Mouse (Mus musculus): Measurements from ENCODE around the gene Ldhal6b. TPM values are rescaled to one million over a fixed set of nuclear protein-coding genes. Genes with fewer than 3 reads are reported as not detected.

The Ldhal6b gene
- polyA plus RNA-seq, 1 experiment from 2014 or later, result not detected

DNA sequence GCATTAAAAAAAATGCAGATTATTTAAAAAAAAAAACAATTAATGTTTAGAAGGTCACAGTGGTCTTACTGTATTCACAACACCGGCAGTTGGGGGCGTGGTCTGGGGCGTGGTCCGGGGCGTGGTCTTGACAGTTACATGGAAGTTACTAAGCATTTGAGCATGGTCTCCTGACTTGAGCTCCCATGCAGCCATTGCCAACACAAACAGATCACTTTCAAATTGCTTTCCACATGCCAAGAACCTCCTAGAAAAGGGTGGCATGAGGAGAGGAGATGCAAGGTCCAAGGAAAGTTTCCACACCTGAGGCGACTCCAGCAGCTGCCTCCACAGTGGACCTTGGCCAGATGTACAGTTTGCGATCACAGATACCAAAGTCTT, 40.6 kb downstream of the Ldhal6b start:
- H3K27ac ChIP-seq (replicated peaks), result no peak overlapping the region
- peaks cover 6% of the 10 kb centered on the region; the same call in 1 of the 2 replicates for H3K27me3 ChIP-seq (replicated peaks; ENCODE audit: low read depth, poor library complexity, severe bottlenecking)
- H3K9me3 ChIP-seq, result no peaks in the 10 kb centered on the region
- H3K4me3 ChIP-seq, result no peak overlapping the region
- no peaks in the 10 kb centered on the region for H3K36me3 ChIP-seq (replicated peaks)
- 34% methylated on average over 7 of the region's 7 CpGs for WGBS
- peak; percentile 36 for DNase-seq (ENCODE audit: low spot score)
- peaks cover 4% of the 10 kb centered on the region; the same call in 1 of the 2 replicates for H3K4me1 ChIP-seq

- Histone ChIP-seq H3K27ac (replicated peaks) (no peak overlapping the region), H3K4me1 (no peaks in the 10 kb centered on the region), H3K9me3 (no peaks in the 10 kb centered on the region), H3K4me3 (no peak overlapping the region), H3K36me3 (replicated peaks) (no peaks in the 10 kb centered on the region), H3K27me3 (replicated peaks; ENCODE audit: low read depth, poor library complexity, severe bottlenecking) (peaks cover 6% of the 10 kb centered on the region; the same call in 1 of the 2 replicates)
- no peak for DNase-seq (ENCODE audit: low spot score)
- 38% methylated on average over 11 of the region's 11 CpGs for WGBS
Observed at GRCm38 (mm10) chr17:5377151-5377929, 41.2 kb downstream of the Ldhal6b start.

GRCm38 (mm10) chr17:5372951-5373350, 45.6 kb downstream of the Ldhal6b start:
- Histone ChIP-seq H3K27me3 (replicated peaks; ENCODE audit: low read depth, poor library complexity, severe bottlenecking) (peaks cover 6% of the 10 kb centered on the region; the same call in 1 of the 2 replicates), H3K4me1 (no peaks in the 10 kb centered on the region), H3K36me3 (replicated peaks) (no peaks in the 10 kb centered on the region), H3K27ac (replicated peaks) (no peak overlapping the region), H3K9me3 (no peaks in the 10 kb centered on the region), H3K4me3 (no peak overlapping the region)
- no peak for DNase-seq (ENCODE audit: low spot score)
- 84% methylated on average over 8 of the region's 8 CpGs for WGBS

- 83% methylated on average over 7 of the region's 7 CpGs for WGBS
- no peak overlapping the region for H3K4me3 ChIP-seq
- H3K27ac ChIP-seq (replicated peaks), result no peak overlapping the region
- H3K9me3 ChIP-seq, result no peaks in the 10 kb centered on the region
- H3K4me1 ChIP-seq, result no peaks in the 10 kb centered on the region
- no peaks in the 10 kb centered on the region for H3K36me3 ChIP-seq (replicated peaks)
- no peaks in the 10 kb centered on the region for H3K27me3 ChIP-seq (replicated peaks; ENCODE audit: low read depth, poor library complexity, severe bottlenecking)
- DNase-seq (ENCODE audit: low spot score), result no peak
Observed at GRCm38 (mm10) chr17:5371521-5371920, 47.0 kb downstream of the Ldhal6b start.

DNA sequence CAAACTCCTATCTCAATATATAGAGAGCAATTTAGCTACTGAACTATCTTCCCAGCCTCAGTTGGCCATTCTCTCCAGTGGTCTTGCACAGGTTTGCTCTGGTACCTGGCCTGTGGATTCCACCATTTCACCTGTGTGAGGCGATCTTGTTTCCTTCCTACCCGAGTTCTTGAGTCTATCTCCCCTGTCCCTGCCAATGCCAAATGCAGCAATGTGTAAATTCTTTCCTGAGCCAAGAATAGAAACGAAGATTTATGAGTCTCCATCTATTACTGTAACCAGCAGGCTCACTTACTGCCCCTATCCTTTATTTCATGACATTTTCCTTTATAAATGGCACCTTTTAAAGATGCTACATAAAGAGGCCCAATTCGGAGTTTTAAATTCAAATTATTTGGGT, 47.5 kb downstream of the Ldhal6b start:
- H3K4me1 ChIP-seq, result no peaks in the 10 kb centered on the region
- no peaks in the 10 kb centered on the region for H3K9me3 ChIP-seq
- H3K36me3 ChIP-seq (replicated peaks), result no peaks in the 10 kb centered on the region
- no peak overlapping the region for H3K27ac ChIP-seq (replicated peaks)
- H3K4me3 ChIP-seq, result no peak overlapping the region
- 85% methylated on average over 4 of the region's 4 CpGs for WGBS
- no peaks in the 10 kb centered on the region for H3K27me3 ChIP-seq (replicated peaks; ENCODE audit: low read depth, poor library complexity, severe bottlenecking)
- no peak for DNase-seq (ENCODE audit: low spot score)

Small RNA genes within 50 kb of the gene (microRNA-seq; reads per million reads assigned to microRNA genes)
- gene Gm22475, result not detected

Other genes starting within 250 kb of the Ldhal6b start
- gene Tmem242, start 21.5 kb upstream of the Ldhal6b start, polyA plus RNA-seq (2016; fragmentation: Nextera tagmentation; extraction: Ambion mirVana), result 135 and 137 TPM in 2 replicates
- gene Zdhhc14, start 73.8 kb upstream of the Ldhal6b start, polyA plus RNA-seq (2016; fragmentation: Nextera tagmentation; extraction: Ambion mirVana), result 1.2 TPM in 2 replicates

Data from embryonic facial prominence, embryonic 10.5 days (tissue).